Mouse (Mus musculus): ENCODE measurements around the gene Tuba8. TPM values are rescaled to one million over a fixed set of nuclear protein-coding genes. Genes with fewer than 3 reads are reported as not detected.

The Tuba8 gene
- total and polyA plus RNA-seq, 3 experiments, result 1.4 to 1.6 TPM; not detected in 1

- H3K36me3 ChIP-seq (ENCODE audit: control insufficient read depth in 1 of 2, insufficient read depth in 2 of 2, low read length in 2 of 2), result no peaks in the 10 kb centered on the region; a peak in 1 of 4 replicates
- no peak for DNase-seq (ENCODE audit: low read depth, low spot score)
These were observed 10.0 kb upstream of the Tuba8 start for GRCm38 (mm10) chr6:121200458-121200857.

GRCm38 (mm10) chr6:121202026-121202425, 8.5 kb upstream of the Tuba8 start:
- Histone ChIP-seq H3K27me3 (ENCODE audit: control insufficient read depth in 1 of 2, insufficient read depth in 2 of 2, low read length in 2 of 2) (no peaks in the 10 kb centered on the region), H3K79me2 (ENCODE audit: control insufficient read depth, insufficient read depth, low read length, poor library complexity) (no peaks in the 10 kb centered on the region), H3K4me3 (ENCODE audit: control insufficient read depth in 1 of 2, insufficient read depth in 1 of 2, low read depth in 2 of 2, low read length in 2 of 2) (no peak overlapping the region), H3K4me1 (ENCODE audit: control insufficient read depth in 1 of 2, insufficient read depth in 2 of 2, low read length in 2 of 2) (no peaks in the 10 kb centered on the region), H3K9me3 (replicated peaks; ENCODE audit: insufficient read depth, low read length) (no peaks in the 10 kb centered on the region), H3K36me3 (ENCODE audit: control insufficient read depth in 1 of 2, insufficient read depth in 2 of 2, low read length in 2 of 2) (no peaks in the 10 kb centered on the region), H3K27ac (ENCODE audit: control insufficient read depth, low read depth, low read length) (no peak overlapping the region), H3K9ac (ENCODE audit: control insufficient read depth, low read depth, low read length, poor library complexity, severe bottlenecking) (no peak overlapping the region)
- TF ChIP-seq POLR2AphosphoS5 (IDR thresholded peaks at IDR 0.05; ENCODE audit: borderline replicate concordance, low read depth, low read length) (no peak), USF1 (IDR thresholded peaks at IDR 0.05; ENCODE audit: low read depth, low read length) (no peak), GATA1 (IDR thresholded peaks at IDR 0.05; ENCODE audit: low read depth, low read length) (no peak)
- no peak for DNase-seq (ENCODE audit: low read depth, low spot score)

More at GRCm38 (mm10) chr6:121200458-121200857, 10.0 kb upstream of the Tuba8 start:
- Histone ChIP-seq H3K9ac (ENCODE audit: control insufficient read depth, low read depth, low read length, poor library complexity, severe bottlenecking) (no peak overlapping the region), H3K79me2 (ENCODE audit: control insufficient read depth, insufficient read depth, low read length, poor library complexity) (no peaks in the 10 kb centered on the region), H3K4me3 (ENCODE audit: control insufficient read depth in 1 of 2, insufficient read depth in 1 of 2, low read depth in 2 of 2, low read length in 2 of 2) (no peak overlapping the region), H3K9me3 (replicated peaks; ENCODE audit: insufficient read depth, low read length) (no peaks in the 10 kb centered on the region), H3K27ac (ENCODE audit: control insufficient read depth, low read depth, low read length) (no peak overlapping the region), H3K27me3 (ENCODE audit: control insufficient read depth in 1 of 2, insufficient read depth in 2 of 2, low read length in 2 of 2) (no peaks in the 10 kb centered on the region), H3K4me1 (ENCODE audit: control insufficient read depth in 1 of 2, insufficient read depth in 2 of 2, low read length in 2 of 2) (no peaks in the 10 kb centered on the region)
- TF ChIP-seq RAD21 (IDR thresholded peaks at IDR 0.05; ENCODE audit: low read depth, low read length) (no peak), BHLHE40 (IDR thresholded peaks at IDR 0.05; ENCODE audit: borderline replicate concordance, low read depth, low read length) (no peak), GATA1 (IDR thresholded peaks at IDR 0.05; ENCODE audit: low read depth, low read length) (no peak), EP300 (IDR thresholded peaks at IDR 0.05; ENCODE audit: low read depth in 1 of 2, low read length in 2 of 2) (no peak), NRF1 (IDR thresholded peaks at IDR 0.05; ENCODE audit: insufficient read depth, low read depth, low read length, poor library complexity, severe bottlenecking) (no peak), CTCF (IDR thresholded peaks at IDR 0.05 in 2 of 3, conservative IDR thresholded peaks at IDR 0.05 in 1 of 3; ENCODE audit: control insufficient read depth in 1 of 3, insufficient read depth in 1 of 3, low read depth in 2 of 3, low read length in 3 of 3, poor library complexity in 1 of 3, severe bottlenecking in 1 of 3) (no peak), MXI1 (IDR thresholded peaks at IDR 0.05; ENCODE audit: low read depth, low read length) (no peak)

GRCm38 (mm10) chr6:121206481-121206880, 4.0 kb upstream of the Tuba8 start:
- no peak for DNase-seq (ENCODE audit: low read depth, low spot score)
- Histone ChIP-seq H3K27ac (ENCODE audit: control insufficient read depth, low read depth, low read length) (no peak overlapping the region), H3K36me3 (ENCODE audit: control insufficient read depth in 1 of 2, insufficient read depth in 2 of 2, low read length in 2 of 2) (no peaks in the 10 kb centered on the region), H3K79me2 (ENCODE audit: control insufficient read depth, insufficient read depth, low read length, poor library complexity) (no peaks in the 10 kb centered on the region), H3K9ac (ENCODE audit: control insufficient read depth, low read depth, low read length, poor library complexity, severe bottlenecking) (no peak overlapping the region), H3K4me3 (ENCODE audit: control insufficient read depth in 1 of 2, insufficient read depth in 1 of 2, low read depth in 2 of 2, low read length in 2 of 2) (no peak overlapping the region), H3K9me3 (replicated peaks; ENCODE audit: insufficient read depth, low read length) (no peaks in the 10 kb centered on the region), H3K27me3 (ENCODE audit: control insufficient read depth in 1 of 2, insufficient read depth in 2 of 2, low read length in 2 of 2) (no peaks in the 10 kb centered on the region), H3K4me1 (ENCODE audit: control insufficient read depth in 1 of 2, insufficient read depth in 2 of 2, low read length in 2 of 2) (no peaks in the 10 kb centered on the region)
- TF ChIP-seq GATA1 (IDR thresholded peaks at IDR 0.05; ENCODE audit: low read depth, low read length) (no peak), JUND (IDR thresholded peaks at IDR 0.05; ENCODE audit: low read depth, low read length) (no peak), E2F4 (IDR thresholded peaks at IDR 0.05; ENCODE audit: borderline replicate concordance, low read depth, low read length) (no peak), SIN3A (IDR thresholded peaks at IDR 0.05; ENCODE audit: low read length) (no peak), MAZ (IDR thresholded peaks at IDR 0.05; ENCODE audit: low read depth, low read length) (no peak), MYB (IDR thresholded peaks at IDR 0.05; ENCODE audit: low read depth, low read length) (no peak), MAX (IDR thresholded peaks at IDR 0.05; ENCODE audit: low read length) (no peak), SMC3 (IDR thresholded peaks at IDR 0.05; ENCODE audit: low read depth, low read length) (no peak), ELF1 (IDR thresholded peaks at IDR 0.05; ENCODE audit: low read depth, low read length) (no peak), NRF1 (IDR thresholded peaks at IDR 0.05; ENCODE audit: insufficient read depth, low read depth, low read length, poor library complexity, severe bottlenecking) (no peak), CTCF (IDR thresholded peaks at IDR 0.05 in 2 of 3, conservative IDR thresholded peaks at IDR 0.05 in 1 of 3; ENCODE audit: control insufficient read depth in 1 of 3, insufficient read depth in 1 of 3, low read depth in 2 of 3, low read length in 3 of 3, poor library complexity in 1 of 3, severe bottlenecking in 1 of 3) (no peak), TAL1 (IDR thresholded peaks at IDR 0.05; ENCODE audit: low read length) (no peak), RAD21 (IDR thresholded peaks at IDR 0.05; ENCODE audit: low read depth, low read length) (no peak), ZNF384 (IDR thresholded peaks at IDR 0.05; ENCODE audit: low read depth, low read length) (no peak), USF1 (IDR thresholded peaks at IDR 0.05; ENCODE audit: low read depth, low read length) (no peak)

All from MEL (cell line).